Mouse (Mus musculus) hindbrain, embryonic 12.5 days (tissue): Measurements from ENCODE around the gene Aff1. TPM values are rescaled to one million over a fixed set of nuclear protein-coding genes. Genes with fewer than 3 reads are reported as not detected.

Experiments
- ATAC-seq: fragments of 200-750 bp; cut with Nextera tagmentation; 2 replicates; pipeline ENCODE4 v1.8.0; 2017; ENCODE audit warnings: moderate TSS enrichment; ENCODE audit not compliant: low FRiP score
- H3K27ac ChIP-seq: fragments of 300-500 bp; sonication (generic); 2 replicates; pipeline ENCODE4 v1.5.1; 2016; ENCODE audit warnings: mild to moderate bottlenecking
- H3K27me3 ChIP-seq: fragments of 300-500 bp; sonication (generic); 2 replicates; pipeline ENCODE4 v1.6.1; 2016; ENCODE audit warnings: mild to moderate bottlenecking
- H3K36me3 ChIP-seq: fragments of 300-500 bp; sonication (generic); 2 replicates; pipeline ENCODE4 v1.6.1; 2016; ENCODE audit warnings: mild to moderate bottlenecking
- H3K4me1 ChIP-seq: fragments of 300-500 bp; sonication (generic); 2 replicates; pipeline ENCODE4 v1.6.1; 2016
- H3K4me2 ChIP-seq: fragments of 300-500 bp; sonication (generic); replicated peaks from 2 replicates; pipeline ENCODE4 v1.6.1; 2016; ENCODE audit warnings: mild to moderate bottlenecking
- H3K4me3 ChIP-seq: fragments of 300-500 bp; sonication (generic); 2 replicates; pipeline ENCODE4 v1.5.1; 2016; ENCODE audit warnings: mild to moderate bottlenecking
- H3K9ac ChIP-seq: fragments of 300-500 bp; sonication (generic); 2 replicates; pipeline ENCODE4 v1.6.1; 2016; ENCODE audit warnings: mild to moderate bottlenecking, moderate library complexity
- H3K9me3 ChIP-seq: fragments of 300-500 bp; sonication (generic); replicated peaks from 2 replicates; pipeline ENCODE4 v1.6.1; 2016; ENCODE audit warnings: mild to moderate bottlenecking
- WGBS: fragments of 180-500 bp; shearing (Covaris S2); methylation state at CpG from one replicate; pipeline ENCODE4 v1.1.7; 2016; 5-methylcytosine and 5-hydroxymethylcytosine counted together
- polyA plus RNA-seq: library from polyadenylated mRNA; unstranded; fragments of >200 nt; fragmentation: Nextera tagmentation; extraction: Ambion mirVana; gene quantifications from 2 replicates; pipeline ENCODE4 v1.2.1, GENCODE M21; 2016

Gene Aff1
- polyA plus RNA-seq, 1 experiment from 2014 or later, result 5.4 TPM

DNA sequence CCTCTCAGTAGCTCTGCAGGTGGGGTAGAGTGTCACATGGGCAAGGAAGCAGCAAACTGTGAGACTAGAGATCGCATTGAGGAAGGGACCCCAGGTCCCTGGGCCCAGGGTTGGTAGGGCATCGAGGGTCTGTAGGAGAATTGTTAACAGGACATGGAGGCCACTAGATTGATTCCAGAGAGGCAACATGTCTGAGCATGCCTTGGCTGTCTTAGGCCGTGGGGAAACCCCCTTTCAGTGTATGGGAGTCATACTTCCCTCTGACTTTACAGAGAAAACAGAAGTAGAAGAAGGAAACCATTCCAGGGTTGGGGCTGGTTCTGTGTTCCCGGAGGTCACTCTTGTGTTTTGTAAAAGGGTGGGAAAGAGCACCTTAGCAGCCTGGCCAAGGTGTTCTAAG lies 40.4 kb downstream of the Aff1 start:
- no peak overlapping the region for H3K4me3 ChIP-seq
- H3K9me3 ChIP-seq, result no peaks in the 10 kb centered on the region
- ATAC-seq, result no peak
- no peaks in the 10 kb centered on the region for H3K27me3 ChIP-seq
- H3K9ac ChIP-seq, result no peak overlapping the region
- WGBS, result 91% methylated on average over 4 of the region's 4 CpGs
- H3K4me2 ChIP-seq, result no peak overlapping the region
- no peaks in the 10 kb centered on the region for H3K4me1 ChIP-seq
- H3K27ac ChIP-seq, result no peak overlapping the region
- H3K36me3 ChIP-seq, result no peaks in the 10 kb centered on the region

GRCm38 (mm10) chr5:103735411-103736112 lies 43.4 kb downstream of the Aff1 start:
- 69% methylated on average over 5 of the region's 5 CpGs for WGBS
- no peak overlapping the region for H3K27ac ChIP-seq
- no peaks in the 10 kb centered on the region for H3K27me3 ChIP-seq
- no peaks in the 10 kb centered on the region for H3K9me3 ChIP-seq
- H3K36me3 ChIP-seq, result no peaks in the 10 kb centered on the region
- H3K4me2 ChIP-seq, result no peak overlapping the region
- no peak overlapping the region for H3K4me3 ChIP-seq
- no peak overlapping the region for H3K9ac ChIP-seq
- no peaks in the 10 kb centered on the region for H3K4me1 ChIP-seq
- ATAC-seq, result no peak

GRCm38 (mm10) chr5:103736553-103737207 lies 44.5 kb downstream of the Aff1 start:
- Histone ChIP-seq H3K9me3 (no peaks in the 10 kb centered on the region), H3K27ac (no peak overlapping the region), H3K4me1 (no peaks in the 10 kb centered on the region), H3K9ac (no peak overlapping the region), H3K4me2 (no peak overlapping the region), H3K36me3 (no peaks in the 10 kb centered on the region), H3K27me3 (no peaks in the 10 kb centered on the region), H3K4me3 (no peak overlapping the region)
- ATAC-seq, result no peak
- 77% methylated on average over 6 of the region's 6 CpGs for WGBS

DNA sequence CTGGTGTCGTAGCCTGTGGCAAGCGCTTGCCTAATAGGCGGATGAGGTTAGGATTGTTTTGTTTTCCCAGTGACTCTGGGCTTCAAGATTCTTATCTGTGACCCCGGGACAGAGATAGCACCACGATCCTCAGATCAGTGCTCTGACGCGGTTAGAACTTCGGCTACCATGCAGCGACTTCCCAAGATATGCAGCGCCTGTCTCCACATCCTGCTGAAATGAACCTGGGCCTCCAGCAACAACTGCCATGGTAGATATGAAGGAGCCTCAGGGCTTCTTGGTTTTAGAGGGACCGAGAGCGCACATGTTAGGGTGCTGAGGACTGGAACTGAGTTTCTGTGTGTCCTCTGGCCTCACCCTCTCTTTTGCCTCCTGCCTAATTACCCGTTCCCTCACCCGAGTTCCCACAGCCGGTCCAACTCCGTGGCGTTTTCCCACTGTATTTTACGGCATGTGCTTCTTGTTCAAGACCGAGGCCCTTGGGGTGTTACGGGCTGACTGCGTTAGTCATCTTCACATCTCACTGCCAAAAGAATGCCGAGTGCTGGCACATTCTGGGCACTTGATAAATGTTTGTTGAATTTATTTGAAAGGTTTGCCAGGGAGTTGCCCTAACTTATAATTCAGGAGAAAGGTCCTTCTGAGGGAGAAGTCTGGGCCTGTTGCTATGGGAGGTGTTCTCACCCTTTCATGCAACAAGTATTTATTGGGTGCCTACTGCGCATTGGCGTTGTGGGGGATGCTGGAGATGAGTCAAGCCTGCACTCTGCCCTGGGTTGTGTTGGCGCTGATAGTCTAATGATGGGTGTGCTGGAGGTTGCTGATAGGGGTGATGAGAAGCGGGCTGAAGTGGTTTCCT lies 45.3 kb downstream of the Aff1 start:
- no peak overlapping the region for H3K4me2 ChIP-seq
- H3K9me3 ChIP-seq, result no peaks in the 10 kb centered on the region
- H3K36me3 ChIP-seq, result no peaks in the 10 kb centered on the region
- ATAC-seq, result no peak
- H3K9ac ChIP-seq, result no peak overlapping the region
- no peak overlapping the region for H3K4me3 ChIP-seq
- H3K27me3 ChIP-seq, result no peaks in the 10 kb centered on the region
- H3K4me1 ChIP-seq, result no peaks in the 10 kb centered on the region
- H3K27ac ChIP-seq, result no peak overlapping the region
- 80% methylated on average over 26 of the region's 26 CpGs for WGBS

GRCm38 (mm10) chr5:103738509-103738908 lies 46.3 kb downstream of the Aff1 start:
- WGBS, result 81% methylated on average over 5 of the region's 5 CpGs
- no peaks in the 10 kb centered on the region for H3K27me3 ChIP-seq
- H3K4me1 ChIP-seq, result no peaks in the 10 kb centered on the region
- no peaks in the 10 kb centered on the region for H3K36me3 ChIP-seq
- H3K27ac ChIP-seq, result no peak overlapping the region
- H3K4me2 ChIP-seq, result no peak overlapping the region
- ATAC-seq, result no peak
- H3K4me3 ChIP-seq, result no peak overlapping the region
- no peak overlapping the region for H3K9ac ChIP-seq
- no peaks in the 10 kb centered on the region for H3K9me3 ChIP-seq

- no peaks in the 10 kb centered on the region for H3K36me3 ChIP-seq
- no peak for ATAC-seq
- no peak overlapping the region for H3K4me3 ChIP-seq
- no peaks in the 10 kb centered on the region for H3K27me3 ChIP-seq
- H3K27ac ChIP-seq, result no peak overlapping the region
- H3K4me2 ChIP-seq, result no peak overlapping the region
- 88% methylated on average over 5 of the region's 5 CpGs for WGBS
- no peaks in the 10 kb centered on the region for H3K9me3 ChIP-seq
- H3K4me1 ChIP-seq, result no peaks in the 10 kb centered on the region
- no peak overlapping the region for H3K9ac ChIP-seq
Observed at GRCm38 (mm10) chr5:103739163-103739562, 47.0 kb downstream of the Aff1 start.

GRCm38 (mm10) chr5:103740093-103740902 lies 48.1 kb downstream of the Aff1 start:
- ATAC-seq, result no peak
- Histone ChIP-seq H3K9me3 (no peaks in the 10 kb centered on the region), H3K27ac (no peak overlapping the region), H3K9ac (no peak overlapping the region), H3K4me2 (no peak overlapping the region), H3K36me3 (no peaks in the 10 kb centered on the region), H3K4me1 (no peaks in the 10 kb centered on the region), H3K4me3 (no peak overlapping the region), H3K27me3 (no peaks in the 10 kb centered on the region)
- 84% methylated on average over 5 of the region's 5 CpGs for WGBS

GRCm38 (mm10) chr5:103740903-103741246 lies 48.7 kb downstream of the Aff1 start:
- no peak overlapping the region for H3K4me3 ChIP-seq
- no peaks in the 10 kb centered on the region for H3K9me3 ChIP-seq
- H3K4me2 ChIP-seq, result no peak overlapping the region
- no peak for ATAC-seq
- H3K9ac ChIP-seq, result no peak overlapping the region
- no peaks in the 10 kb centered on the region for H3K27me3 ChIP-seq
- no peaks in the 10 kb centered on the region for H3K36me3 ChIP-seq
- no peak overlapping the region for H3K27ac ChIP-seq
- WGBS, result 83% methylated on average over 1 of the region's 1 CpGs
- no peaks in the 10 kb centered on the region for H3K4me1 ChIP-seq

- H3K36me3 ChIP-seq, result no peaks in the 10 kb centered on the region
- WGBS, result 73% methylated on average over 1 of the region's 1 CpGs
- no peak overlapping the region for H3K4me3 ChIP-seq
- H3K27me3 ChIP-seq, result no peaks in the 10 kb centered on the region
- H3K9ac ChIP-seq, result no peak overlapping the region
- no peak overlapping the region for H3K27ac ChIP-seq
- ATAC-seq, result no peak
- no peak overlapping the region for H3K4me2 ChIP-seq
- H3K9me3 ChIP-seq, result peaks cover 4% of the 10 kb centered on the region; the same call in 1 of the 2 replicates
- no peaks in the 10 kb centered on the region for H3K4me1 ChIP-seq
Observed at GRCm38 (mm10) chr5:103741443-103741842, 49.3 kb downstream of the Aff1 start.

- Histone ChIP-seq H3K36me3 (no peaks in the 10 kb centered on the region), H3K9me3 (peaks cover 4% of the 10 kb centered on the region; the same call in 1 of the 2 replicates), H3K9ac (no peak overlapping the region), H3K27ac (no peak overlapping the region), H3K4me1 (no peaks in the 10 kb centered on the region), H3K4me3 (no peak overlapping the region), H3K27me3 (no peaks in the 10 kb centered on the region), H3K4me2 (no peak overlapping the region)
- 83% methylated on average over 2 of the region's 2 CpGs for WGBS
- no peak for ATAC-seq
Observed at GRCm38 (mm10) chr5:103741992-103742391, 49.8 kb downstream of the Aff1 start.

- no peaks in the 10 kb centered on the region for H3K27me3 ChIP-seq
- no peak for ATAC-seq
- H3K4me3 ChIP-seq, result no peak overlapping the region
- H3K9ac ChIP-seq, result no peak overlapping the region
- H3K36me3 ChIP-seq, result no peaks in the 10 kb centered on the region
- 79% methylated on average over 6 of the region's 6 CpGs for WGBS
- H3K27ac ChIP-seq, result no peak overlapping the region
- H3K9me3 ChIP-seq, result peaks cover 4% of the 10 kb centered on the region; the same call in 1 of the 2 replicates
- no peak overlapping the region for H3K4me2 ChIP-seq
- H3K4me1 ChIP-seq, result no peaks in the 10 kb centered on the region
Observed at GRCm38 (mm10) chr5:103744531-103744930, 52.4 kb downstream of the Aff1 start.

- Histone ChIP-seq H3K4me1 (no peaks in the 10 kb centered on the region), H3K4me3 (no peak overlapping the region), H3K9me3 (peaks cover 4% of the 10 kb centered on the region; the same call in 1 of the 2 replicates), H3K4me2 (no peak overlapping the region), H3K27me3 (no peaks in the 10 kb centered on the region), H3K36me3 (no peaks in the 10 kb centered on the region), H3K9ac (no peak overlapping the region), H3K27ac (no peak overlapping the region)
- 97% methylated on average over 1 of the region's 1 CpGs for WGBS
- no peak for ATAC-seq
Observed at GRCm38 (mm10) chr5:103745635-103746034, 53.5 kb downstream of the Aff1 start.
